Mouse (Mus musculus): Measurements from ENCODE around the gene Olfr456. TPM values are rescaled to one million over a fixed set of nuclear protein-coding genes. Genes with fewer than 3 reads are reported as not detected.

The Olfr456 gene
- polyA plus RNA-seq (2017; shearing (Covaris generic)), result not detected

GRCm38 (mm10) chr6:42487114-42487513, at the start of gene Olfr456:
TSS of gene Olfr456 (minus strand) at chr6:42487214.

GRCm38 (mm10) chr6:42476235-42476634, 10.8 kb downstream of the Olfr456 start, which contains the start of gene Olfr457:
TSS of gene Olfr457 (minus strand) at chr6:42476335.

DNA sequence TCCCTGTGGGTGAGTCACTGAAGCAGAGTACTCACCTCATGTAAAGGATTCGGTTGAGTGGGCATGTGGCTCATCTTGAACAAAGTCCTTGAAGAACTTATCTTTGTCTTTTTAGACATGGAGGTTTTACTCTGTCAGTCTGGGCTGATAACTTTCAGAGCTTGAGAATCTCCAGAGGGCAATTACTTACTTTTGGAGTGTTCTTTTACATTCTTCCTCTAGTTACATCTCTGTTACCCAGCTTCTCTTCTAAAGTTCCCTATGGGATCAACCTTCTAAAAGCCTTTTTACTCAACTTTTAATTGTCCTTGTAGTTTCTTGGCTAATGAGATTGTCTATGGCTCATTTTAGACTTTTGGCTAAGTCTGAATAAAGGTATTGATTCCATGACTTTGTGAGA, 21.9 kb downstream of the Olfr456 start, which contains the start of gene Olfr458:
Gene Olfr458, minus strand, starts transcription at position 101 of the 400 bp plus-strand sequence.

Other genes with a start within 250 kb of the Olfr456 start
- 7.0 TPM for gene Gstk1, start 241.3 kb downstream of the Olfr456 start, polyA plus RNA-seq (2017; shearing (Covaris generic))
- not detected for gene Tmem139, start 225.2 kb downstream of the Olfr456 start, polyA plus RNA-seq (2017; shearing (Covaris generic))
- gene Casp2, start 222.2 kb downstream of the Olfr456 start, polyA plus RNA-seq (2017; shearing (Covaris generic)), result 32.3 TPM
- gene Clcn1, start 200.5 kb downstream of the Olfr456 start, polyA plus RNA-seq (2017; shearing (Covaris generic)), result not detected
- gene Fam131b, start 162.6 kb downstream of the Olfr456 start, polyA plus RNA-seq (2017; shearing (Covaris generic)), result not detected
- 136 TPM for gene Zyx, start 137.6 kb downstream of the Olfr456 start, polyA plus RNA-seq (2017; shearing (Covaris generic))
- 0.30 TPM for gene Epha1, start 113.9 kb downstream of the Olfr456 start, polyA plus RNA-seq (2017; shearing (Covaris generic))
- not detected for gene Tas2r143, start 87.0 kb downstream of the Olfr456 start, polyA plus RNA-seq (2017; shearing (Covaris generic))
- gene Tas2r135, start 81.8 kb downstream of the Olfr456 start, polyA plus RNA-seq (2017; shearing (Covaris generic)), result not detected
- gene Tas2r126, start 52.7 kb downstream of the Olfr456 start, polyA plus RNA-seq (2017; shearing (Covaris generic)), result not detected
- gene Olfr458, start 22.0 kb downstream of the Olfr456 start, polyA plus RNA-seq (2017; shearing (Covaris generic)), result not detected
- gene Olfr457, start 10.9 kb downstream of the Olfr456 start, polyA plus RNA-seq (2017; shearing (Covaris generic)), result 0.22 TPM
- gene Olfr455, start 60.4 kb upstream of the Olfr456 start, polyA plus RNA-seq (2017; shearing (Covaris generic)), result not detected
- gene Tcaf3, start 110.5 kb upstream of the Olfr456 start, polyA plus RNA-seq (2017; shearing (Covaris generic)), result 0.25 TPM
- gene Tcaf2, start 158.0 kb upstream of the Olfr456 start, polyA plus RNA-seq (2017; shearing (Covaris generic)), result not detected
- gene Tcaf1, start 222.9 kb upstream of the Olfr456 start, polyA plus RNA-seq (2017; shearing (Covaris generic)), result not detected